Mouse (Mus musculus) forebrain, embryonic 14.5 days (tissue): ENCODE results near the gene Lrrc8d. TPM values are rescaled to one million over a fixed set of nuclear protein-coding genes. Genes with fewer than 3 reads are reported as not detected.

ENCODE experiments used
- ATAC-seq: fragments of 200-750 bp; cut with Nextera tagmentation; 2 replicates; pipeline ENCODE4 v1.8.0; 2017; ENCODE audit warnings: mild to moderate bottlenecking, moderate library complexity
- DNase-seq: peaks from one replicate; pipeline ENCODE4 v3.0.0-alpha.2; 2015; ENCODE audit warnings: low spot score
- H3K27ac ChIP-seq: fragments of 300-500 bp; sonication (generic); 2 replicates; pipeline ENCODE4 v1.5.1; 2014; ENCODE audit warnings: low read depth, mild to moderate bottlenecking, control low read depth, low read length, moderate library complexity
- H3K27me3 ChIP-seq: fragments of 300-500 bp; sonication (generic); replicated peaks from 2 replicates; pipeline ENCODE4 v1.6.1; 2014; ENCODE audit warnings: low read length, control low read depth, mixed read lengths; ENCODE audit not compliant: control insufficient read depth, insufficient read depth
- H3K36me3 ChIP-seq: fragments of 300-500 bp; sonication (generic); 2 replicates; pipeline ENCODE4 v1.6.1; 2014; ENCODE audit warnings: low read length, control low read depth; ENCODE audit not compliant: control insufficient read depth, insufficient read depth
- H3K4me1 ChIP-seq: fragments of 300-500 bp; sonication (generic); 2 replicates; pipeline ENCODE4 v1.6.1; 2014; ENCODE audit warnings: antibody characterized with exemption, low read length, control low read depth; ENCODE audit not compliant: control insufficient read depth, insufficient read depth
- H3K4me2 ChIP-seq: fragments of 300-500 bp; sonication (generic); 2 replicates; pipeline ENCODE4 v1.6.1; 2014; ENCODE audit warnings: mild to moderate bottlenecking, control low read depth, low read length
- H3K4me3 ChIP-seq: fragments of 300-500 bp; sonication (generic); 2 replicates; pipeline ENCODE4 v1.5.1; 2014; ENCODE audit warnings: low read depth, low read length, control low read depth
- H3K9ac ChIP-seq: fragments of 300-500 bp; sonication (generic); 2 replicates; pipeline ENCODE4 v1.6.1; 2014; ENCODE audit warnings: mild to moderate bottlenecking, low read length, control low read depth, moderate library complexity
- H3K9me3 ChIP-seq: fragments of 300-500 bp; sonication (generic); replicated peaks from 2 replicates; pipeline ENCODE4 v1.6.1; 2016; ENCODE audit warnings: low read length, control low read depth, mixed read lengths; ENCODE audit not compliant: control insufficient read depth
- WGBS: fragments of 180-500 bp; shearing (Covaris S2); extraction: QIAGEN DNeasy Blood & Tissue Kit; methylation state at CpG from one replicate; pipeline ENCODE4 v1.1.7; 2014; 5-methylcytosine and 5-hydroxymethylcytosine counted together
- polyA plus RNA-seq: library from polyadenylated mRNA; unstranded; fragments of >200 nt; fragmentation: Nextera tagmentation; extraction: Ambion mirVana; gene quantifications from 2 replicates; pipeline ENCODE4 v1.2.1, GENCODE M21; 2014

The Lrrc8d gene
- polyA plus RNA-seq, 1 experiment from 2014 or later = 23.3 TPM

GRCm38 (mm10) chr5:105721267-105721666 lies 21.5 kb downstream of the Lrrc8d start:
- Histone ChIP-seq H3K9ac (no peak overlapping the region), H3K9me3 (no peaks in the 10 kb centered on the region), H3K27me3 (no peaks in the 10 kb centered on the region), H3K4me3 (no peak overlapping the region), H3K36me3 (peaks cover 9% of the 10 kb centered on the region), H3K4me1 (peaks cover 22% of the 10 kb centered on the region), H3K27ac (no peak overlapping the region), H3K4me2 (no peak overlapping the region)
- DNase-seq (no peak), ATAC-seq (no peak)
- WGBS = 96% methylated on average over 4 of the region's 4 CpGs

- H3K9ac ChIP-seq = no peak overlapping the region
- H3K4me1 ChIP-seq = peaks cover 7% of the 10 kb centered on the region
- 94% methylated on average over 11 of the region's 11 CpGs for WGBS
- H3K4me3 ChIP-seq = no peak overlapping the region
- peaks cover 9% of the 10 kb centered on the region for H3K36me3 ChIP-seq
- DNase-seq (no peak), ATAC-seq (no peak)
- H3K27me3 ChIP-seq = no peaks in the 10 kb centered on the region
- no peaks in the 10 kb centered on the region for H3K9me3 ChIP-seq
- H3K27ac ChIP-seq = no peak overlapping the region
- H3K4me2 ChIP-seq = no peak overlapping the region
Measured at GRCm38 (mm10) chr5:105722807-105723206, 23.0 kb downstream of the Lrrc8d start.

GRCm38 (mm10) chr5:105730193-105730831 lies 30.5 kb downstream of the Lrrc8d start:
- H3K4me1 ChIP-seq = peaks cover 17% of the 10 kb centered on the region
- no peak overlapping the region for H3K4me3 ChIP-seq
- H3K27me3 ChIP-seq = no peaks in the 10 kb centered on the region
- 79% methylated on average over 6 of the region's 6 CpGs for WGBS
- H3K9ac ChIP-seq = no peak overlapping the region
- no peak overlapping the region for H3K27ac ChIP-seq
- peaks cover 17% of the 10 kb centered on the region; the same call in 1 of the 2 replicates for H3K36me3 ChIP-seq
- H3K4me2 ChIP-seq = no peak overlapping the region
- ATAC-seq = no peak
- DNase-seq = no peak
- H3K9me3 ChIP-seq = no peaks in the 10 kb centered on the region

GRCm38 (mm10) chr5:105731173-105731626 lies 31.4 kb downstream of the Lrrc8d start:
- Histone ChIP-seq H3K27ac (no peak overlapping the region), H3K9ac (no peak overlapping the region), H3K4me2 (peak overlapping the region; percentile 79), H3K36me3 (peaks cover 17% of the 10 kb centered on the region; the same call in 1 of the 2 replicates), H3K27me3 (no peaks in the 10 kb centered on the region), H3K4me3 (no peak overlapping the region), H3K4me1 (peaks cover 17% of the 10 kb centered on the region), H3K9me3 (no peaks in the 10 kb centered on the region)
- 42% methylated on average over 16 of the region's 16 CpGs for WGBS
- ATAC-seq (no peak), DNase-seq (no peak)

GRCm38 (mm10) chr5:105731627-105732432 lies 32.1 kb downstream of the Lrrc8d start:
- H3K27me3 ChIP-seq = no peaks in the 10 kb centered on the region
- H3K4me3 ChIP-seq = peak overlapping the region; percentile 33
- peak; percentile 66 for DNase-seq
- peaks cover 17% of the 10 kb centered on the region for H3K4me1 ChIP-seq
- no peaks in the 10 kb centered on the region for H3K9me3 ChIP-seq
- 7% methylated on average over 52 of the region's 52 CpGs for WGBS
- H3K9ac ChIP-seq = peak overlapping the region; percentile 66
- peak; percentile 70 for ATAC-seq
- peaks cover 17% of the 10 kb centered on the region; the same call in 1 of the 2 replicates for H3K36me3 ChIP-seq
- H3K27ac ChIP-seq = no peak overlapping the region
- H3K4me2 ChIP-seq = peak overlapping the region; percentile 79

GRCm38 (mm10) chr5:105732433-105732891 lies 32.7 kb downstream of the Lrrc8d start:
- Histone ChIP-seq H3K4me3 (peak overlapping the region; percentile 33), H3K27me3 (no peaks in the 10 kb centered on the region), H3K36me3 (peaks cover 17% of the 10 kb centered on the region; the same call in 1 of the 2 replicates), H3K4me2 (peak overlapping the region; percentile 79), H3K4me1 (peaks cover 17% of the 10 kb centered on the region), H3K9me3 (no peaks in the 10 kb centered on the region), H3K9ac (peak overlapping the region; percentile 66), H3K27ac (no peak overlapping the region)
- 51% methylated on average over 11 of the region's 11 CpGs for WGBS
- DNase-seq (no peak), ATAC-seq (peak; percentile 37; the same call in 1 of the 2 replicates)

GRCm38 (mm10) chr5:105733226-105733625 lies 33.5 kb downstream of the Lrrc8d start:
- H3K9me3 ChIP-seq = no peaks in the 10 kb centered on the region
- no peak overlapping the region for H3K4me2 ChIP-seq
- H3K36me3 ChIP-seq = peaks cover 17% of the 10 kb centered on the region; the same call in 1 of the 2 replicates
- H3K27ac ChIP-seq = no peak overlapping the region; the same call in 1 of the 2 replicates
- no peaks in the 10 kb centered on the region for H3K27me3 ChIP-seq
- WGBS = 53% methylated on average over 6 of the region's 6 CpGs
- ATAC-seq = peak; percentile 46; the same call in 1 of the 2 replicates
- peaks cover 17% of the 10 kb centered on the region for H3K4me1 ChIP-seq
- no peak overlapping the region for H3K9ac ChIP-seq
- peak; percentile 49 for DNase-seq
- no peak overlapping the region for H3K4me3 ChIP-seq

- Histone ChIP-seq H3K4me1 (peaks cover 17% of the 10 kb centered on the region), H3K27me3 (no peaks in the 10 kb centered on the region), H3K9ac (no peak overlapping the region), H3K27ac (no peak overlapping the region), H3K9me3 (no peaks in the 10 kb centered on the region), H3K4me2 (no peak overlapping the region), H3K36me3 (peaks cover 20% of the 10 kb centered on the region; the same call in 1 of the 2 replicates), H3K4me3 (no peak overlapping the region)
- 94% methylated on average over 6 of the region's 6 CpGs for WGBS
- no peak for ATAC-seq
- DNase-seq = no peak
Measured at GRCm38 (mm10) chr5:105736365-105736764, 36.6 kb downstream of the Lrrc8d start.
